Mouse (Mus musculus) embryonic facial prominence, embryonic 11.5 days (tissue): ENCODE measurements around the gene Psmd6. TPM values are rescaled to one million over a fixed set of nuclear protein-coding genes. Genes with fewer than 3 reads are reported as not detected.

ENCODE experiments used
- ATAC-seq: fragments of 200-750 bp; cut with Nextera tagmentation; replicated peaks from 2 replicates; pipeline ENCODE4 v1.8.0; 2017; ENCODE audit warnings: low read depth; ENCODE audit not compliant: insufficient number of reproducible peaks, low FRiP score, low TSS enrichment
- DNase-seq: peaks from one replicate; pipeline ENCODE4 v3.0.0-alpha.2; 2015; ENCODE audit warnings: low spot score
- H3K27ac ChIP-seq: fragments of 300-500 bp; sonication (generic); replicated peaks from 2 replicates; pipeline ENCODE4 v1.5.1; 2014; ENCODE audit warnings: mild to moderate bottlenecking, low read depth, low read length, control low read depth
- H3K27me3 ChIP-seq: fragments of 300-500 bp; sonication (generic); 2 replicates; pipeline ENCODE4 v1.6.1; 2014; ENCODE audit warnings: mild to moderate bottlenecking, low read length, moderate library complexity, mixed read lengths; ENCODE audit not compliant: control insufficient read depth, insufficient read depth
- H3K36me3 ChIP-seq: fragments of 300-500 bp; sonication (generic); replicated peaks from 2 replicates; pipeline ENCODE4 v1.6.1; 2014; ENCODE audit warnings: low read depth, mild to moderate bottlenecking, low read length, moderate library complexity, mixed read lengths; ENCODE audit not compliant: control insufficient read depth, insufficient read depth
- H3K4me1 ChIP-seq: fragments of 300-500 bp; sonication (generic); 2 replicates; pipeline ENCODE4 v1.6.1; 2014; ENCODE audit warnings: low read length, mixed read lengths; ENCODE audit not compliant: control insufficient read depth, insufficient read depth
- H3K4me2 ChIP-seq: fragments of 300-500 bp; sonication (generic); 2 replicates; pipeline ENCODE4 v1.6.1; 2014; ENCODE audit warnings: low read depth, mild to moderate bottlenecking, control low read depth, low read length, moderate library complexity
- H3K4me3 ChIP-seq: fragments of 300-500 bp; sonication (generic); 2 replicates; pipeline ENCODE4 v1.5.1; 2014; ENCODE audit warnings: low read depth, low read length, control low read depth
- H3K9ac ChIP-seq: fragments of 300-500 bp; sonication (generic); replicated peaks from 2 replicates; pipeline ENCODE4 v1.6.1; 2014; ENCODE audit warnings: mild to moderate bottlenecking, control low read depth, low read length
- H3K9me3 ChIP-seq: fragments of 300-500 bp; sonication (generic); replicated peaks from 2 replicates; pipeline ENCODE4 v1.6.1; 2016; ENCODE audit warnings: mild to moderate bottlenecking, low read length, inconsistent platforms, mixed read lengths; ENCODE audit not compliant: control insufficient read depth
- WGBS: fragments of 180-500 bp; shearing (Covaris S2); extraction: QIAGEN DNeasy Blood & Tissue Kit; methylation state at CpG from one replicate; pipeline ENCODE4 v1.1.7; 2014; 5-methylcytosine and 5-hydroxymethylcytosine counted together
- polyA plus RNA-seq: library from polyadenylated mRNA; unstranded; fragments of >200 nt; fragmentation: Nextera tagmentation; extraction: Ambion mirVana; gene quantifications from 2 replicates; pipeline ENCODE4 v1.2.1, GENCODE M21; 2014

The Psmd6 gene
- polyA plus RNA-seq, 1 experiment from 2014 or later: 323 TPM

DNA sequence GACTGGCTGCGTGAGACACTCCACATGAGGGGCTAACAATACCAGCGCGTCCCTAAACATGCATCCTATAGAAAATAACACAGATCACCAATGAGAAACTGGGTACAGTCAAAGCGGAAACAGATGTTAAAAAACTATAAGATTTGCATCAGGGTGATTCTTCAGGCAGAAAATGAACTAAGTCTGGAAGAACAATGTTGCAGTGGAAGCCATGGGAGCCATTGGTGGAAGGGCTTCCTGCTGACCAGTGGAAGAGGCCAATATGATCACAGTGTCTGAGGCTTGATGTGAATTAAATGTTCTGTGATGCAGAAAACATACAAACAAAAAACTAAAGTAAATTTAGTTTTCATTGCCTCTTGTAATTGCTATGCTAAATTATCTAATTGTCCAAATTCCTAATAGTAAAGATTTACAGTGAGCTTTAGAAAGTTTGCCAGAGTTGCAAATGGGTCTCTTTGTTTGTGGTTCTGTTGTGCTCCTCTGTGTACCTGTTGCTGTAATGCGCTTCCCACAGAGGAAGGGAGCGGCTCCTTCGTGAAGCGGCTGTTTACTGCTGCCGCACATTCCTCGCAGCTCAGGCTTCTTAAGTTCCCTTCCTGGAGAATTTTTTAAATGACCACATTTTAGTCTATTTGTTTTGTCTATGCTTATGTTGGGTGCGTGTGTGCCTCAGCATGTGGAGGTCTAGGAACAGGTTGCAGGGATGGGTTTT lies 58.1 kb downstream of the Psmd6 start:
- Histone ChIP-seq H3K4me2 (no peak overlapping the region), H3K9me3 (no peaks in the 10 kb centered on the region), H3K27ac (no peak overlapping the region), H3K36me3 (no peaks in the 10 kb centered on the region), H3K4me1 (0 out of 2 replicates have a peak, but pooled peaks cover 2% of the 10 kb centered on the region), H3K4me3 (no peak overlapping the region), H3K9ac (no peak overlapping the region), H3K27me3 (no peaks in the 10 kb centered on the region)
- DNase-seq: no peak
- ATAC-seq: no peak
- 74% methylated on average over 11 of the region's 11 CpGs for WGBS

Other genes with a start within 250 kb of the Psmd6 start
- gene Gm281, start 206.5 kb downstream of the Psmd6 start, polyA plus RNA-seq: 0.11 TPM in 1 of 2 replicates, not detected in the other
- gene Atxn7, start 159.5 kb downstream of the Psmd6 start, polyA plus RNA-seq: 3.4 and 3.7 TPM in 2 replicates
- gene Thoc7, start 159.1 kb downstream of the Psmd6 start, polyA plus RNA-seq: 251 and 287 TPM in 2 replicates
- gene Olfr720, start 65.9 kb upstream of the Psmd6 start, polyA plus RNA-seq: not detected in 2 replicates
- gene Olfr31, start 201.8 kb upstream of the Psmd6 start, polyA plus RNA-seq: not detected in 2 replicates
- 1.4 and 3.8 TPM in 2 replicates for gene Il3ra, start 225.3 kb upstream of the Psmd6 start, polyA plus RNA-seq